Mouse (Mus musculus) CH12.LX (cell line): ENCODE measurements around the gene Mettl27. TPM values are rescaled to one million over a fixed set of nuclear protein-coding genes. Genes with fewer than 3 reads are reported as not detected.

Experiments used
- DNase-seq: peaks from one replicate; pipeline ENCODE4 v3.0.0-alpha.2; 2013; ENCODE audit errors: extremely low read depth
- H3K27ac ChIP-seq: 2 replicates; pipeline ENCODE4 v1.5.1; 2012; ENCODE audit warnings: low read depth, mild to moderate bottlenecking, control low read depth, moderate library complexity; ENCODE audit not compliant: insufficient read depth
- H3K27me3 ChIP-seq: replicated peaks from 2 replicates; pipeline ENCODE3; 2012; ENCODE audit warnings: inconsistent platforms
- H3K36me3 ChIP-seq, 2 experiments: replicated peaks in 1 of 2; 2 replicates each; pipeline versions ENCODE3 to v1.6.1; 2012; ENCODE audit warnings: inconsistent platforms in 1 of 2, low read length in 1 of 2, mild to moderate bottlenecking in 1 of 2, mixed read lengths in 1 of 2, moderate library complexity in 1 of 2; ENCODE audit not compliant: control insufficient read depth in 1 of 2, insufficient read depth in 1 of 2
- H3K4me1 ChIP-seq, 2 experiments: 2 replicates each; pipeline ENCODE4 v1.6.1; 2012; ENCODE audit warnings: inconsistent platforms in 1 of 2, moderate library complexity in 1 of 2; ENCODE audit not compliant: insufficient read depth in 2 of 2, control insufficient read depth in 1 of 2
- H3K4me2 ChIP-seq: 2 replicates; pipeline ENCODE4 v1.6.1; 2012; ENCODE audit warnings: low read depth, mild to moderate bottlenecking, control low read depth; ENCODE audit not compliant: poor library complexity, insufficient read depth, severe bottlenecking
- H3K4me3 ChIP-seq, 3 experiments: fragments of 150-350 bp in 1 of 3; sonication (generic) in 1 of 3; replicated peaks in 1 of 3; 2 replicates each; pipeline versions ENCODE3 to v1.5.1; 2011 to 2012; ENCODE audit warnings: low read depth in 2 of 3, low read length in 2 of 3, mild to moderate bottlenecking in 2 of 3, moderate library complexity in 2 of 3, control low read depth in 1 of 3, improper control_type of control experiment in 1 of 3, inconsistent platforms in 1 of 3, mixed read lengths in 1 of 3; ENCODE audit not compliant: poor library complexity in 1 of 3
- H3K79me2 ChIP-seq: replicated peaks from 2 replicates; pipeline ENCODE4 v1.6.1; 2012; ENCODE audit warnings: mild to moderate bottlenecking, moderate library complexity; ENCODE audit not compliant: control insufficient read depth, poor library complexity, insufficient read depth, severe bottlenecking; ENCODE audit errors: extremely low read depth
- H3K9ac ChIP-seq: 2 replicates; pipeline ENCODE4 v1.6.1; 2012; ENCODE audit warnings: low read depth, mild to moderate bottlenecking, control low read depth, moderate library complexity; ENCODE audit not compliant: insufficient read depth
- H3K9me3 ChIP-seq: replicated peaks from 2 replicates; pipeline ENCODE3; 2012; ENCODE audit warnings: low read length, inconsistent platforms, mixed read lengths
- CHD1 ChIP-seq: IDR thresholded peaks from 2 replicates; pipeline ENCODE4 v1.6.1; 2012; ENCODE audit warnings: low read depth, low read length, improper control_type of control experiment, inconsistent platforms
- CTCF ChIP-seq, 2 experiments: IDR thresholded peaks in 1 of 2; conservative IDR thresholded peaks in 1 of 2; 2 replicates each; pipeline ENCODE4 v1.5.1; 2011 to 2012; ENCODE audit warnings: low read depth in 2 of 2, low read length in 2 of 2, improper control_type of control experiment in 1 of 2, inconsistent platforms in 1 of 2, mild to moderate bottlenecking in 1 of 2, moderate library complexity in 1 of 2
- E2F4 ChIP-seq: IDR thresholded peaks from 2 replicates; pipeline ENCODE4 v1.6.1; 2011; ENCODE audit warnings: low read depth, low read length, improper control_type of control experiment; ENCODE audit not compliant: insufficient replicate concordance
- ELF1 ChIP-seq: IDR thresholded peaks from 2 replicates; pipeline ENCODE4 v1.6.1; 2014; ENCODE audit warnings: low read depth, mild to moderate bottlenecking, inconsistent platforms, low read length, improper control_type of control experiment
- ETS1 ChIP-seq: conservative IDR thresholded peaks from 2 replicates; pipeline ENCODE4 v1.6.1; 2012; ENCODE audit warnings: low read depth, mild to moderate bottlenecking, inconsistent platforms, low read length, improper control_type of control experiment, moderate library complexity
- GABPA ChIP-seq: IDR thresholded peaks from 2 replicates; pipeline ENCODE4 v1.6.1; 2012; ENCODE audit warnings: low read depth, low read length, improper control_type of control experiment, inconsistent platforms; ENCODE audit not compliant: insufficient replicate concordance
- IRF4 ChIP-seq: IDR thresholded peaks from 2 replicates; pipeline ENCODE4 v1.6.1; 2014; ENCODE audit warnings: low read depth, mild to moderate bottlenecking, inconsistent platforms, low read length, improper control_type of control experiment
- JUN ChIP-seq: IDR thresholded peaks from 2 replicates; pipeline ENCODE4 v1.6.1; 2011; ENCODE audit warnings: low read depth, mild to moderate bottlenecking, low read length, improper control_type of control experiment, moderate library complexity; ENCODE audit not compliant: insufficient read depth
- JUND ChIP-seq: conservative IDR thresholded peaks from 2 replicates; pipeline ENCODE4 v1.6.1; 2011; ENCODE audit warnings: low read depth, low read length, improper control_type of control experiment
- KAT2A ChIP-seq: IDR thresholded peaks from 2 replicates; pipeline ENCODE4 v1.6.1; 2012; ENCODE audit warnings: low read length, improper control_type of control experiment, inconsistent platforms; ENCODE audit not compliant: insufficient replicate concordance
- MAFK ChIP-seq: IDR thresholded peaks from 2 replicates; pipeline ENCODE4 v1.6.1; 2011; ENCODE audit warnings: low read length, improper control_type of control experiment; ENCODE audit not compliant: insufficient replicate concordance
- MAX ChIP-seq: IDR thresholded peaks from 2 replicates; pipeline ENCODE4 v1.6.1; 2011; ENCODE audit warnings: low read length, improper control_type of control experiment
- MAZ ChIP-seq: IDR thresholded peaks from 2 replicates; pipeline ENCODE4 v1.6.1; 2012; ENCODE audit warnings: low read depth, mild to moderate bottlenecking, inconsistent platforms, low read length, improper control_type of control experiment, moderate library complexity
- MXI1 ChIP-seq: IDR thresholded peaks from 2 replicates; pipeline ENCODE4 v1.6.1; 2011; ENCODE audit warnings: mild to moderate bottlenecking, low read depth, low read length, improper control_type of control experiment
- MYC ChIP-seq: IDR thresholded peaks from 2 replicates; pipeline ENCODE4 v1.6.1; 2011; ENCODE audit warnings: low read depth, mild to moderate bottlenecking, improper control_type of control experiment, low read length
- NELFE ChIP-seq: IDR thresholded peaks from 2 replicates; pipeline ENCODE4 v1.6.1; 2011; ENCODE audit warnings: low read depth, low read length, improper control_type of control experiment
- PAX5 ChIP-seq: IDR thresholded peaks from 2 replicates; pipeline ENCODE4 v1.6.1; 2012; ENCODE audit warnings: low read length, inconsistent platforms, mixed read lengths
- POLR2AphosphoS2 ChIP-seq: IDR thresholded peaks from 2 replicates; pipeline ENCODE4 v1.6.1; 2011; ENCODE audit warnings: low read depth, low read length, improper control_type of control experiment
- RAD21 ChIP-seq: IDR thresholded peaks from 2 replicates; pipeline ENCODE4 v1.6.1; 2011; ENCODE audit warnings: low read depth, mild to moderate bottlenecking, low read length, improper control_type of control experiment, moderate library complexity
- RCOR1 ChIP-seq: conservative IDR thresholded peaks from 2 replicates; pipeline ENCODE4 v1.6.1; 2012; ENCODE audit warnings: low read depth, mild to moderate bottlenecking, inconsistent platforms, low read length, improper control_type of control experiment
- SMC3 ChIP-seq: IDR thresholded peaks from 2 replicates; pipeline ENCODE4 v1.6.1; 2011; ENCODE audit warnings: low read depth, low read length, improper control_type of control experiment
- TBP ChIP-seq: conservative IDR thresholded peaks from 2 replicates; pipeline ENCODE4 v1.6.1; 2011; ENCODE audit warnings: low read depth, low read length, improper control_type of control experiment
- TCF12 ChIP-seq: IDR thresholded peaks from 2 replicates; pipeline ENCODE4 v1.6.1; 2014; ENCODE audit warnings: low read depth, mild to moderate bottlenecking, inconsistent platforms, low read length, improper control_type of control experiment
- UBTF ChIP-seq: IDR thresholded peaks from 2 replicates; pipeline ENCODE4 v1.6.1; 2012; ENCODE audit warnings: low read depth, mild to moderate bottlenecking, inconsistent platforms, low read length, improper control_type of control experiment, moderate library complexity
- USF1 ChIP-seq: IDR thresholded peaks from 2 replicates; pipeline ENCODE4 v1.6.1; 2014; ENCODE audit warnings: low read depth, mild to moderate bottlenecking, inconsistent platforms, low read length, improper control_type of control experiment
- USF2 ChIP-seq: conservative IDR thresholded peaks from 2 replicates; pipeline ENCODE4 v1.6.1; 2011; ENCODE audit warnings: low read depth, low read length, improper control_type of control experiment
- ZC3H11A ChIP-seq: IDR thresholded peaks from 2 replicates; pipeline ENCODE4 v1.6.1; 2012; ENCODE audit warnings: low read depth, mild to moderate bottlenecking, inconsistent platforms, low read length, improper control_type of control experiment
- ZKSCAN1 ChIP-seq: IDR thresholded peaks from 2 replicates; pipeline ENCODE4 v1.6.1; 2012; ENCODE audit warnings: low read depth, inconsistent platforms, low read length, improper control_type of control experiment, borderline replicate concordance
- ZMIZ1 ChIP-seq: IDR thresholded peaks from 2 replicates; pipeline ENCODE4 v1.6.1; 2012; ENCODE audit warnings: low read depth, mild to moderate bottlenecking, inconsistent platforms, low read length, improper control_type of control experiment
- ZNF384 ChIP-seq: IDR thresholded peaks from 2 replicates; pipeline ENCODE4 v1.6.1; 2012; ENCODE audit warnings: low read depth, low read length, improper control_type of control experiment, inconsistent platforms
- dilution Hi-C: fragments of 300-500 bp; cut with MboI; formaldehyde crosslinking; loops from 2 replicates; pipeline ENCODE4 v1.14.3; 2020; ENCODE audit warnings: low sequenced_read_pairs; ENCODE audit not compliant: extremely low pct_unique_long_range_greater_than_20kb, extremely low pct_ligation_motif_present
- in situ Hi-C: fragments of 300-500 bp; cut with MboI; formaldehyde crosslinking; loops from 3 replicates; pipeline ENCODE4 v1.14.3; 2019; ENCODE audit warnings: low sequenced_read_pairs, low pct_ligation_motif_present, low pct_unique_long_range_greater_than_20kb, mixed read lengths
- polyA plus RNA-seq: library from polyadenylated mRNA; unstranded; fragments of >175 nt; gene quantifications from 2 replicates; pipeline ENCODE4 v1.2.1, GENCODE M21; 2012; ENCODE audit warnings: low read depth; ENCODE audit not compliant: insufficient read length
- total RNA-seq, 2 experiments: library from RNA; depleted of rRNA; stranded (reverse); fragments of 300-350 nt in 1 of 2; fragments of >200 nt in 1 of 2; gene quantifications; 2 replicates each; pipeline ENCODE4 v1.2.3; 2012 to 2014

The Mettl27 gene
- total and polyA plus RNA-seq, 3 experiments = 0.73 to 1.9 (median 0.93) TPM

GRCm38 (mm10) chr5:134946063-134946856, 14.1 kb downstream of the Mettl27 start:
- in situ Hi-C loops = no loop called here
- DNase-seq = no peak
- Histone ChIP-seq H3K79me2 (no peaks in the 10 kb centered on the region), H3K4me1 (peaks cover 16 to 46% of the 10 kb centered on the region in 2 experiments), H3K4me2 (0 out of 2 replicates have a peak overlapping the region, but pooled peaks have one; percentile 2), H3K27ac (no peak overlapping the region), H3K9me3 (no peaks in the 10 kb centered on the region), H3K36me3 (no peaks in the 10 kb centered on the region), H3K27me3 (peaks cover 5% of the 10 kb centered on the region), H3K9ac (no peak overlapping the region), H3K4me3 (no peak overlapping the region)
- dilution Hi-C loops = no loop called here
- TF ChIP-seq KAT2A (no peak), MXI1 (no peak), MAZ (no peak), RCOR1 (no peak), MAFK (no peak), ZNF384 (no peak), ZC3H11A (no peak), USF1 (no peak), ETS1 (no peak), UBTF (no peak), MYC (no peak), NELFE (no peak), CHD1 (no peak), ELF1 (no peak), MAX (no peak), USF2 (no peak), ZKSCAN1 (no peak)
- TF ChIP-seq, all 38 proteins: peak for 0

- Histone ChIP-seq H3K9ac (no peak within 1 kb of the TSS), H3K9me3 (no peaks in the 10 kb centered on the region)
- TF ChIP-seq JUND = no peak
- TF ChIP-seq MXI1 = 0 out of 2 replicates have a peak, but pooled peaks have one; percentile 29
- TF ChIP-seq SMC3 = no peak
- TF ChIP-seq CHD1 = no peak
- peak; percentile 67 for TF ChIP-seq IRF4
- no peak for TF ChIP-seq CTCF (conservative IDR thresholded peaks at IDR 0.05 in 1 of 2, IDR thresholded peaks at IDR 0.05 in 1 of 2; ENCODE audit: low read depth in 2 of 2, low read length in 2 of 2)
- no peak for TF ChIP-seq MAFK
- no peak for TF ChIP-seq JUN
- TF ChIP-seq MYC = no peak
- no peak for TF ChIP-seq ZMIZ1
- TF ChIP-seq TCF12 = peak; percentile 57; the same call in 1 of the 2 replicates
- no peak for TF ChIP-seq PAX5
- TF ChIP-seq TBP = no peak
- no peak for TF ChIP-seq E2F4
- TF ChIP-seq POLR2AphosphoS2 = no peak
- no peak for TF ChIP-seq UBTF
- TF ChIP-seq MAZ = no peak
- no peak for TF ChIP-seq ZC3H11A
- TF ChIP-seq NELFE = no peak
- no peak for TF ChIP-seq USF1
- peak; percentile 73 for TF ChIP-seq ETS1
- TF ChIP-seq RAD21 = no peak
- TF ChIP-seq GABPA = no peak
Measured at GRCm38 (mm10) chr5:134946857-134947255, 14.7 kb downstream of the Mettl27 start, which contains the start of gene Cldn4. Gene Cldn4 (minus strand): TSS chr5:134946934.

More at GRCm38 (mm10) chr5:134946857-134947255, 14.7 kb downstream of the Mettl27 start, which contains the start of gene Cldn4:
- H3K27ac ChIP-seq = no peak within 1 kb of the TSS
- peaks cover 5% of the 10 kb centered on the region for H3K27me3 ChIP-seq
- H3K79me2 ChIP-seq = no peaks in the 10 kb centered on the region
- peaks cover 22 to 46% of the 10 kb centered on the region in 2 experiments for H3K4me1 ChIP-seq
- no peaks in the 10 kb centered on the region for H3K36me3 ChIP-seq
- peak; percentile 64 for DNase-seq
- in situ Hi-C loops (no loop called here), dilution Hi-C loops (no loop called here)
- 0 out of 2 replicates have a peak within 1 kb of the TSS, but pooled peaks have one; percentile 2 for H3K4me2 ChIP-seq
- no peak within 1 kb of the TSS for H3K4me3 ChIP-seq
